Mouse (Mus musculus) liver, embryonic 12.5 days (tissue): ENCODE data around the gene Med13l. TPM values are rescaled to one million over a fixed set of nuclear protein-coding genes. Genes with fewer than 3 reads are reported as not detected.

Experiments used
- ATAC-seq: fragments of 200-750 bp; cut with Nextera tagmentation; 2 replicates; pipeline ENCODE4 v1.8.0; 2017; ENCODE audit warnings: moderate number of reproducible peaks, mild to moderate bottlenecking, moderate library complexity
- H3K27ac ChIP-seq: fragments of 300-500 bp; sonication (generic); 2 replicates; pipeline ENCODE4 v1.5.1; 2016; ENCODE audit warnings: mild to moderate bottlenecking
- H3K27me3 ChIP-seq: fragments of 300-500 bp; sonication (generic); replicated peaks from 2 replicates; pipeline ENCODE4 v1.6.1; 2016; ENCODE audit warnings: mild to moderate bottlenecking, moderate library complexity
- H3K36me3 ChIP-seq: fragments of 300-500 bp; sonication (generic); 2 replicates; pipeline ENCODE4 v1.6.1; 2016; ENCODE audit warnings: mild to moderate bottlenecking, moderate library complexity
- H3K4me1 ChIP-seq: fragments of 300-500 bp; sonication (generic); 2 replicates; pipeline ENCODE4 v1.6.1; 2016
- H3K4me2 ChIP-seq: fragments of 300-500 bp; sonication (generic); 2 replicates; pipeline ENCODE4 v1.6.1; 2016; ENCODE audit warnings: mild to moderate bottlenecking, moderate library complexity
- H3K4me3 ChIP-seq: fragments of 300-500 bp; sonication (generic); 2 replicates; pipeline ENCODE4 v1.5.1; 2016; ENCODE audit warnings: mild to moderate bottlenecking, moderate library complexity
- H3K9ac ChIP-seq: fragments of 300-500 bp; sonication (generic); 2 replicates; pipeline ENCODE4 v1.6.1; 2016; ENCODE audit warnings: mild to moderate bottlenecking, moderate library complexity
- H3K9me3 ChIP-seq: fragments of 300-500 bp; sonication (generic); replicated peaks from 2 replicates; pipeline ENCODE4 v1.6.1; 2016; ENCODE audit warnings: mild to moderate bottlenecking, moderate library complexity
- WGBS: fragments of 180-500 bp; shearing (Covaris S2); methylation state at CpG from one replicate; pipeline ENCODE4 v1.1.7; 2016; ENCODE audit not compliant: insufficient replicate concordance; 5-methylcytosine and 5-hydroxymethylcytosine counted together
- polyA plus RNA-seq: library from polyadenylated mRNA; unstranded; fragments of >200 nt; fragmentation: Nextera tagmentation; extraction: Ambion mirVana; gene quantifications from 2 replicates; pipeline ENCODE4 v1.2.1, GENCODE M21; 2016

Gene Med13l
- polyA plus RNA-seq, 1 experiment from 2014 or later, result 13.0 TPM

- Histone ChIP-seq H3K4me2 (no peak overlapping the region), H3K4me1 (peaks cover 78% of the 10 kb centered on the region), H3K27ac (no peak overlapping the region), H3K4me3 (no peak overlapping the region), H3K27me3 (no peaks in the 10 kb centered on the region), H3K36me3 (peaks cover 12% of the 10 kb centered on the region), H3K9me3 (no peaks in the 10 kb centered on the region), H3K9ac (no peak overlapping the region)
- no peak for ATAC-seq
- 78% methylated on average over 7 of the region's 7 CpGs for WGBS
Measured at GRCm38 (mm10) chr5:118574997-118575396, 14.5 kb downstream of the Med13l start.

GRCm38 (mm10) chr5:118575909-118576308, 15.4 kb downstream of the Med13l start:
- H3K9ac ChIP-seq, result no peak overlapping the region
- H3K9me3 ChIP-seq, result no peaks in the 10 kb centered on the region
- H3K4me3 ChIP-seq, result no peak overlapping the region
- WGBS, result 79% methylated on average over 6 of the region's 6 CpGs
- H3K27ac ChIP-seq, result no peak overlapping the region; the same call in 1 of the 2 replicates
- peaks cover 69% of the 10 kb centered on the region for H3K4me1 ChIP-seq
- H3K4me2 ChIP-seq, result no peak overlapping the region
- ATAC-seq, result no peak
- H3K27me3 ChIP-seq, result no peaks in the 10 kb centered on the region
- peaks cover 12% of the 10 kb centered on the region for H3K36me3 ChIP-seq

- Histone ChIP-seq H3K36me3 (peaks cover 12% of the 10 kb centered on the region), H3K4me2 (no peak overlapping the region), H3K27ac (no peak overlapping the region), H3K4me1 (peaks cover 61% of the 10 kb centered on the region), H3K27me3 (no peaks in the 10 kb centered on the region), H3K9ac (no peak overlapping the region), H3K9me3 (no peaks in the 10 kb centered on the region), H3K4me3 (no peak overlapping the region)
- WGBS, result 85% methylated on average over 3 of the region's 3 CpGs
- no peak for ATAC-seq
Measured at GRCm38 (mm10) chr5:118576731-118577130, 16.3 kb downstream of the Med13l start.

- Histone ChIP-seq H3K4me1 (peaks cover 77% of the 10 kb centered on the region), H3K9ac (no peak overlapping the region), H3K36me3 (no peaks in the 10 kb centered on the region), H3K4me2 (no peak overlapping the region), H3K9me3 (no peaks in the 10 kb centered on the region), H3K27ac (no peak overlapping the region), H3K27me3 (no peaks in the 10 kb centered on the region), H3K4me3 (no peak overlapping the region)
- no peak for ATAC-seq
- 82% methylated on average over 4 of the region's 4 CpGs for WGBS
Measured at GRCm38 (mm10) chr5:118585355-118585754, 24.9 kb downstream of the Med13l start.

GRCm38 (mm10) chr5:118586560-118586959, 26.1 kb downstream of the Med13l start:
- Histone ChIP-seq H3K27ac (no peak overlapping the region), H3K4me3 (no peak overlapping the region), H3K36me3 (no peaks in the 10 kb centered on the region), H3K9ac (no peak overlapping the region), H3K27me3 (no peaks in the 10 kb centered on the region), H3K4me2 (no peak overlapping the region), H3K9me3 (no peaks in the 10 kb centered on the region), H3K4me1 (peaks cover 89% of the 10 kb centered on the region)
- no peak for ATAC-seq
- WGBS, result 66% methylated on average over 6 of the region's 6 CpGs

- H3K4me1 ChIP-seq, result peaks cover 87% of the 10 kb centered on the region
- H3K4me2 ChIP-seq, result no peak overlapping the region
- WGBS, result 76% methylated on average over 6 of the region's 6 CpGs
Measured at GRCm38 (mm10) chr5:118588381-118588925, 28.0 kb downstream of the Med13l start.

GRCm38 (mm10) chr5:118589186-118589892, 28.9 kb downstream of the Med13l start:
- WGBS, result 76% methylated on average over 11 of the region's 11 CpGs
- no peak overlapping the region for H3K4me2 ChIP-seq
- peaks cover 79% of the 10 kb centered on the region for H3K4me1 ChIP-seq
- ATAC-seq, result no peak
- H3K36me3 ChIP-seq, result peaks cover 13% of the 10 kb centered on the region
- H3K9me3 ChIP-seq, result no peaks in the 10 kb centered on the region
- H3K27ac ChIP-seq, result no peak overlapping the region
- H3K4me3 ChIP-seq, result no peak overlapping the region
- H3K27me3 ChIP-seq, result no peaks in the 10 kb centered on the region
- no peak overlapping the region for H3K9ac ChIP-seq

More at GRCm38 (mm10) chr5:118588381-118588925, 28.0 kb downstream of the Med13l start:
- no peak for ATAC-seq
- Histone ChIP-seq H3K4me3 (no peak overlapping the region), H3K9me3 (no peaks in the 10 kb centered on the region), H3K9ac (peak overlapping the region; percentile 4; the same call in 1 of the 2 replicates), H3K27me3 (no peaks in the 10 kb centered on the region), H3K27ac (no peak overlapping the region), H3K36me3 (peaks cover 5% of the 10 kb centered on the region)

- Histone ChIP-seq H3K9ac (peak overlapping the region; percentile 9; the same call in 1 of the 2 replicates), H3K27ac (no peak overlapping the region), H3K4me1 (peaks cover 70% of the 10 kb centered on the region), H3K36me3 (peaks cover 28% of the 10 kb centered on the region), H3K9me3 (no peaks in the 10 kb centered on the region), H3K4me2 (peak overlapping the region; percentile 10; the same call in 1 of the 2 replicates), H3K4me3 (no peak overlapping the region), H3K27me3 (no peaks in the 10 kb centered on the region)
- ATAC-seq, result no peak
- WGBS, result 26% methylated on average over 6 of the region's 6 CpGs
Measured at GRCm38 (mm10) chr5:118590868-118591267, 30.4 kb downstream of the Med13l start.

GRCm38 (mm10) chr5:118591826-118592499, 31.5 kb downstream of the Med13l start:
- Histone ChIP-seq H3K4me2 (peak overlapping the region; percentile 20), H3K4me3 (no peak overlapping the region), H3K4me1 (peaks cover 65% of the 10 kb centered on the region), H3K36me3 (peaks cover 39% of the 10 kb centered on the region), H3K27me3 (no peaks in the 10 kb centered on the region), H3K27ac (no peak overlapping the region), H3K9me3 (no peaks in the 10 kb centered on the region), H3K9ac (no peak overlapping the region)
- ATAC-seq, result no peak
- 35% methylated on average over 11 of the region's 11 CpGs for WGBS

GRCm38 (mm10) chr5:118594470-118595236, 34.2 kb downstream of the Med13l start:
- WGBS, result 64% methylated on average over 14 of the region's 14 CpGs
- no peak for ATAC-seq
- H3K27ac ChIP-seq, result no peak overlapping the region

GRCm38 (mm10) chr5:118595901-118596300, 35.4 kb downstream of the Med13l start:
- H3K9me3 ChIP-seq, result no peaks in the 10 kb centered on the region

More at GRCm38 (mm10) chr5:118594470-118595236, 34.2 kb downstream of the Med13l start:
- H3K9ac ChIP-seq, result no peak overlapping the region
- H3K9me3 ChIP-seq, result no peaks in the 10 kb centered on the region
- peaks cover 47% of the 10 kb centered on the region for H3K36me3 ChIP-seq
- H3K27me3 ChIP-seq, result no peaks in the 10 kb centered on the region
- peaks cover 55% of the 10 kb centered on the region for H3K4me1 ChIP-seq
- H3K4me2 ChIP-seq, result no peak overlapping the region
- no peak overlapping the region for H3K4me3 ChIP-seq

More at GRCm38 (mm10) chr5:118595901-118596300, 35.4 kb downstream of the Med13l start:
- no peak for ATAC-seq
- no peak overlapping the region for H3K27ac ChIP-seq
- H3K36me3 ChIP-seq, result peaks cover 50% of the 10 kb centered on the region
- peaks cover 54% of the 10 kb centered on the region for H3K4me1 ChIP-seq
- WGBS, result 82% methylated on average over 5 of the region's 5 CpGs
- no peak overlapping the region for H3K4me2 ChIP-seq
- H3K4me3 ChIP-seq, result no peak overlapping the region
- no peaks in the 10 kb centered on the region for H3K27me3 ChIP-seq
- H3K9ac ChIP-seq, result no peak overlapping the region
